In genomic region chr17:17837919-17838701, GRCm38 (mm10) we compare ENCODE assay signal across 8 mouse cellular contexts. TPM values are rescaled to one million over a fixed set of nuclear protein-coding genes. Genes with fewer than 3 reads are reported as not detected.
DNase-seq lines count a peak whose midpoint lies in the region; ATAC-seq lines count a peak whose summit lies in the region.

No protein-coding gene starts in this region.

- H3K27me3 ChIP-seq in hindbrain, embryonic 14.5 days (ENCODE audit: control insufficient read depth, insufficient read depth, low read length) = no peaks in the 10 kb centered on the region

- H3K9ac ChIP-seq in hindbrain, embryonic 14.5 days = peak overlapping the region; percentile 63

- peak; percentile 97 for DNase-seq in R1 (ENCODE audit: low read depth, low spot score)
- peak; percentile 96 to 97 for DNase-seq in cerebellum, postnatal 25 days
- DNase-seq in frontal cortex, postnatal 25 days (ENCODE audit: low spot score in 2 of 2) = peak; percentile 95 to 96
- DNase-seq in hindbrain, embryonic 14.5 days (ENCODE audit: low spot score) = peak; percentile 91
- DNase-seq in left cerebral cortex, adult 11 months (ENCODE audit: low spot score) = peak; percentile 97
- peak; percentile 96 to 98 for DNase-seq in lung, postnatal 4 days
- peak; percentile 87 for DNase-seq in retina, postnatal 7 days (ENCODE audit: low read depth, low spot score)
- DNase-seq in urinary bladder, adult 2 months (ENCODE audit: low spot score) = peak; percentile 95

- H3K9me3 ChIP-seq in hindbrain, embryonic 14.5 days (ENCODE audit: control insufficient read depth, low read length) = no peaks in the 10 kb centered on the region

- peak overlapping the region; percentile 37 for H3K4me3 ChIP-seq in hindbrain, embryonic 14.5 days (replicated peaks; ENCODE audit: low read length)

- ATAC-seq in hindbrain, embryonic 14.5 days (ENCODE audit: low FRiP score) = peak; percentile 97

- H3K4me1 ChIP-seq in hindbrain, embryonic 14.5 days (replicated peaks; ENCODE audit: control insufficient read depth, insufficient read depth, low read length) = peaks cover 45% of the 10 kb centered on the region

- peak overlapping the region; percentile 72 for H3K4me2 ChIP-seq in hindbrain, embryonic 14.5 days (replicated peaks)

- peaks cover 40% of the 10 kb centered on the region for H3K36me3 ChIP-seq in hindbrain, embryonic 14.5 days (replicated peaks; ENCODE audit: control insufficient read depth, insufficient read depth)

- WGBS in hindbrain, embryonic 14.5 days = under 1% methylated on average over 43 of the region's 43 CpGs

- H3K27ac ChIP-seq in hindbrain, embryonic 14.5 days = peak overlapping the region; percentile 84

RNA-seq across cellular contexts. Expression of gene Spaca6, which starts 11.2 kb away (rescaled TPM):
- polyA plus RNA-seq in hindbrain, embryonic 14.5 days (2014; fragmentation: Nextera tagmentation; extraction: Ambion mirVana) = 13.0 and 18.7 TPM in 2 replicates
- polyA plus RNA-seq in urinary bladder, adult 2 months (2012; rRNA removed) = 91.3 and 98.6 TPM in 2 replicates

RNA-seq across cellular contexts. Expression of gene Has1, which starts 16.9 kb away (rescaled TPM):
- 0.95 and 1.8 TPM in 2 replicates for polyA plus RNA-seq in hindbrain, embryonic 14.5 days (2014; fragmentation: Nextera tagmentation; extraction: Ambion mirVana)
- polyA plus RNA-seq in urinary bladder, adult 2 months (2012; rRNA removed) = 0.62 and 0.90 TPM in 2 replicates

RNA-seq across cellular contexts. Expression of gene Fpr1, which starts 45.6 kb away (rescaled TPM):
- not detected in 2 replicates for polyA plus RNA-seq in hindbrain, embryonic 14.5 days (2014; fragmentation: Nextera tagmentation; extraction: Ambion mirVana)
- polyA plus RNA-seq in urinary bladder, adult 2 months (2012; rRNA removed) = 0.15 and 0.18 TPM in 2 replicates

RNA-seq across cellular contexts. Expression of gene Fpr2, which starts 49.5 kb away (rescaled TPM):
- polyA plus RNA-seq in hindbrain, embryonic 14.5 days (2014; fragmentation: Nextera tagmentation; extraction: Ambion mirVana) = 0.21 and 0.37 TPM in 2 replicates
- polyA plus RNA-seq in urinary bladder, adult 2 months (2012; rRNA removed) = 0.28 and 0.43 TPM in 2 replicates

RNA-seq across cellular contexts. Expression of gene Fpr3, which starts 49.5 kb away (rescaled TPM):
- not detected in 2 replicates for polyA plus RNA-seq in hindbrain, embryonic 14.5 days (2014; fragmentation: Nextera tagmentation; extraction: Ambion mirVana)
- polyA plus RNA-seq in urinary bladder, adult 2 months (2012; rRNA removed) = not detected in 2 replicates

Comparison
In these comparisons a context has a peak if more than half of its experiments do, and no peak if none do; other contexts are left out.
1. Peak in every context shown above with its lines: DNase-seq, ATAC-seq, H3K4me3 ChIP-seq and H3K27ac ChIP-seq.